Mouse (Mus musculus) forebrain, embryonic 11.5 days (tissue): ENCODE results near the gene Tle2. TPM values are rescaled to one million over a fixed set of nuclear protein-coding genes. Genes with fewer than 3 reads are reported as not detected.

Experiments
- ATAC-seq: fragments of 200-750 bp; cut with Nextera tagmentation; replicated peaks from 2 replicates; pipeline ENCODE4 v1.8.0; 2017; ENCODE audit warnings: moderate TSS enrichment; ENCODE audit not compliant: low FRiP score
- DNase-seq: peaks from one replicate; pipeline ENCODE4 v3.0.0-alpha.2; 2017; ENCODE audit warnings: low spot score
- H3K27ac ChIP-seq: fragments of 300-500 bp; sonication (generic); 2 replicates; pipeline ENCODE4 v1.5.1; 2014; ENCODE audit warnings: low read depth, low read length
- H3K27me3 ChIP-seq: fragments of 300-500 bp; sonication (generic); 2 replicates; pipeline ENCODE4 v1.6.1; 2014; ENCODE audit warnings: mild to moderate bottlenecking, low read length, mixed read lengths; ENCODE audit not compliant: control insufficient read depth, insufficient read depth
- H3K36me3 ChIP-seq: fragments of 300-500 bp; sonication (generic); 2 replicates; pipeline ENCODE4 v1.6.1; 2014; ENCODE audit warnings: mild to moderate bottlenecking, low read length, moderate library complexity, mixed read lengths; ENCODE audit not compliant: control insufficient read depth, insufficient read depth
- H3K4me1 ChIP-seq: fragments of 300-500 bp; sonication (generic); replicated peaks from 2 replicates; pipeline ENCODE4 v1.6.1; 2014; ENCODE audit warnings: low read length, mixed read lengths; ENCODE audit not compliant: control insufficient read depth, insufficient read depth
- H3K4me2 ChIP-seq: fragments of 300-500 bp; sonication (generic); 2 replicates; pipeline ENCODE4 v1.6.1; 2014; ENCODE audit warnings: low read depth, mild to moderate bottlenecking, low read length, moderate library complexity, mixed read lengths; ENCODE audit not compliant: severe bottlenecking
- H3K4me3 ChIP-seq: fragments of 300-500 bp; sonication (generic); 2 replicates; pipeline ENCODE4 v1.5.1; 2014; ENCODE audit warnings: low read depth, low read length
- H3K9ac ChIP-seq: fragments of 300-500 bp; sonication (generic); 2 replicates; pipeline ENCODE4 v1.6.1; 2014; ENCODE audit warnings: low read length
- H3K9me3 ChIP-seq: fragments of 300-500 bp; sonication (generic); 2 replicates; pipeline ENCODE4 v1.6.1; 2016; ENCODE audit warnings: low read length, mixed read lengths; ENCODE audit not compliant: control insufficient read depth
- WGBS: fragments of 180-500 bp; shearing (Covaris S2); extraction: QIAGEN DNeasy Blood & Tissue Kit; methylation state at CpG from one replicate; pipeline ENCODE4 v1.1.7; 2014; 5-methylcytosine and 5-hydroxymethylcytosine counted together
- polyA plus RNA-seq: library from polyadenylated mRNA; unstranded; fragments of >200 nt; fragmentation: Nextera tagmentation; extraction: Ambion mirVana; gene quantifications from 2 replicates; pipeline ENCODE4 v1.2.1, GENCODE M21; 2014

Gene Tle2
- polyA plus RNA-seq, 1 experiment from 2014 or later = 8.1 TPM

- no peak overlapping the region for H3K4me3 ChIP-seq
- no peaks in the 10 kb centered on the region for H3K36me3 ChIP-seq
- no peak overlapping the region for H3K4me2 ChIP-seq
- 9% methylated on average over 7 of the region's 7 CpGs for WGBS
- ATAC-seq (no peak), DNase-seq (peak; percentile 87)
- H3K9me3 ChIP-seq = no peaks in the 10 kb centered on the region
- H3K27me3 ChIP-seq = no peaks in the 10 kb centered on the region; the same call in 1 of the 2 replicates
- no peaks in the 10 kb centered on the region for H3K4me1 ChIP-seq
- no peak overlapping the region for H3K9ac ChIP-seq
- H3K27ac ChIP-seq = no peak overlapping the region
These were observed 24.1 kb upstream of the Tle2 start for GRCm38 (mm10) chr10:81550257-81550656.

- no peaks in the 10 kb centered on the region; the same call in 1 of the 2 replicates for H3K27me3 ChIP-seq
- no peak overlapping the region for H3K9ac ChIP-seq
- DNase-seq (peak; percentile 81), ATAC-seq (peak; percentile 74)
- no peaks in the 10 kb centered on the region for H3K36me3 ChIP-seq
- H3K4me1 ChIP-seq = no peaks in the 10 kb centered on the region
- H3K4me2 ChIP-seq = no peak overlapping the region
- no peak overlapping the region for H3K4me3 ChIP-seq
- H3K27ac ChIP-seq = no peak overlapping the region
- WGBS = 9% methylated on average over 12 of the region's 12 CpGs
- H3K9me3 ChIP-seq = no peaks in the 10 kb centered on the region
These were observed 22.7 kb upstream of the Tle2 start for GRCm38 (mm10) chr10:81551597-81552102.

DNA sequence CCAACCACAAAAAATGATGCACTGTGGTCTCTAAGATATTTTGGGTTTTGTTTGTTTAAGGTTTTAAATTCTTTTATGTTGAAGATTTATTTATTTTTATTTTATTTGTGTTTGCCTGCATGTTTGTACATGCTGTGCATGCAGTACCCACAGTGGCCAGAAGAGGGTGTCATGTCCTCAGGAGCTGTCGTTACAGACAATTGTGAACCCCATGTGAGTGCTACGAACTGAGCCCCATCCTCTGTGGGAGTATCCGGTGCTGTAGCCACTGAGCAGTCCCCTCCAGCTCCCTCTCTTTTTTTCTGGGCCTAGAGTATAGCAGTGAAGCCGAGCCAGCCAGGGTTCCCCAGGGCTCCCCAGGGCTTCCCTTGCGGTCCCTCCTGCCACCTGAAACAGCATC is 21.1 kb upstream of the Tle2 start:
- no peaks in the 10 kb centered on the region for H3K9me3 ChIP-seq
- H3K36me3 ChIP-seq = no peaks in the 10 kb centered on the region
- H3K4me3 ChIP-seq = no peak overlapping the region
- WGBS = 82% methylated on average over 5 of the region's 5 CpGs
- H3K4me1 ChIP-seq = no peaks in the 10 kb centered on the region
- no peak overlapping the region for H3K9ac ChIP-seq
- no peak overlapping the region for H3K27ac ChIP-seq
- no peak for ATAC-seq
- no peaks in the 10 kb centered on the region; the same call in 1 of the 2 replicates for H3K27me3 ChIP-seq
- no peak overlapping the region for H3K4me2 ChIP-seq
- DNase-seq = no peak

DNA sequence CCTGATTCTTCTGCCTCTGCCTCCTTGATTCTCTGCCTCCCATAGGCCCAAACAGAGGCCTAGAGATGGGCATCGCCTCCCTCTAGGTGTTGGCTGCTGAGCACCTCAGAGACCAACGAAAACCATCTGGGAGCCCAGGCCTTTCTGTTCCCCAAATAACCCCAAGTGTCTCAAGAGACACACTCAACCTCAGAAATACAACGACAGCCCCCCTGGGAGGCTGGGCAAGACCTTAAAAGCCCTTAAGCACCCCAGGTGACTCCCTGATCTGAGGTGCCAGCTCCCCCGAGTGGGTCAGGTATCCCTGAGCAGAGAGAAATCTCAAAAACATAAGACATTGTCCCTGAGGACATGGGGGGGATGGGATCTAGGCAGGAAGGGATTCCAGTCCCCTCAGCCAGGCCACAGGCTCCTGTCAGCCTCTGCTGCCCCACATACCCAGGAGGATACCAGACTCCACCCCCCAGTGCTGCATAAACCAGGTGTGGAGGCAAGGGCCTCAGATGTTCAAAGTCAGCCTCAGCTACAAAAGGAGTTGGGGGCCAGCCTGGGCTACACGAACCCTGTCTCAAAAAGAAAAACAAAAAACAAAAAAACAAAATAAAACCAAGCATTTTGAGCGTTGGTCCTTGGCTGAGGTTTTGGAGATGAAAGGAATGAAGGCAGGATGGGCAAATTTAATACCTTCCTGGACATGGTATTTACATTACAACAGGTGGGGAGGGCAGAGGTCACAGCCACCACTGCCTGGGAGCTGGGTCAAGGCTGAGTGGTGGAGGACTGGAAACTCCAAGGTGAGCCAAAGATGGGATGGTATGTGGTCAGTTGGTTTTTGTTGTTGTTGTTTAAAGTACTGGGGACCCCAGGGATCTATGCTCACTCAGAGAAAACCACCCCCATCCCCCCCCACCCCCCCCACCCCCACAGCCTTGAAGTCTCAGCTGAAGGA is 20.3 kb upstream of the Tle2 start:
- WGBS = 85% methylated on average over 6 of the region's 6 CpGs
- no peaks in the 10 kb centered on the region for H3K4me1 ChIP-seq
- H3K36me3 ChIP-seq = no peaks in the 10 kb centered on the region
- ATAC-seq (no peak), DNase-seq (no peak)
- no peaks in the 10 kb centered on the region for H3K9me3 ChIP-seq
- H3K27ac ChIP-seq = no peak overlapping the region
- no peaks in the 10 kb centered on the region; the same call in 1 of the 2 replicates for H3K27me3 ChIP-seq
- H3K9ac ChIP-seq = no peak overlapping the region
- H3K4me3 ChIP-seq = no peak overlapping the region
- no peak overlapping the region for H3K4me2 ChIP-seq

- Histone ChIP-seq H3K27ac (no peak overlapping the region), H3K4me2 (no peak overlapping the region), H3K9me3 (no peaks in the 10 kb centered on the region), H3K27me3 (no peaks in the 10 kb centered on the region), H3K4me3 (no peak overlapping the region), H3K36me3 (no peaks in the 10 kb centered on the region), H3K4me1 (peaks cover 6% of the 10 kb centered on the region), H3K9ac (no peak overlapping the region)
- ATAC-seq (no peak), DNase-seq (no peak)
- 78% methylated on average over 3 of the region's 3 CpGs for WGBS
These were observed 18.1 kb upstream of the Tle2 start for GRCm38 (mm10) chr10:81556282-81556681.

GRCm38 (mm10) chr10:81557491-81557890 is 16.9 kb upstream of the Tle2 start:
- Histone ChIP-seq H3K27ac (no peak overlapping the region), H3K4me1 (peaks cover 10% of the 10 kb centered on the region), H3K9me3 (no peaks in the 10 kb centered on the region), H3K4me3 (no peak overlapping the region), H3K4me2 (no peak overlapping the region), H3K27me3 (no peaks in the 10 kb centered on the region), H3K9ac (no peak overlapping the region), H3K36me3 (no peaks in the 10 kb centered on the region)
- DNase-seq (no peak), ATAC-seq (no peak)
- WGBS = 56% methylated on average over 1 of the region's 1 CpGs

GRCm38 (mm10) chr10:81559163-81559626 is 15.2 kb upstream of the Tle2 start, which contains the start of gene Aes:
TSS of gene Aes (plus strand) at chr10:81559488.
- ATAC-seq = peak; percentile 64
- Histone ChIP-seq H3K36me3 (no peaks in the 10 kb centered on the region), H3K4me3 (peak within 1 kb of the TSS; percentile 73), H3K27me3 (0 out of 2 replicates have a peak, but pooled peaks cover 2% of the 10 kb centered on the region), H3K9me3 (no peaks in the 10 kb centered on the region), H3K4me1 (peaks cover 17% of the 10 kb centered on the region), H3K4me2 (peak within 1 kb of the TSS; percentile 90), H3K27ac (peak within 1 kb of the TSS; percentile 80), H3K9ac (peak within 1 kb of the TSS; percentile 96)
- DNase-seq = peak; percentile 79
- WGBS = under 1% methylated on average over 22 of the region's 53 CpGs

DNA sequence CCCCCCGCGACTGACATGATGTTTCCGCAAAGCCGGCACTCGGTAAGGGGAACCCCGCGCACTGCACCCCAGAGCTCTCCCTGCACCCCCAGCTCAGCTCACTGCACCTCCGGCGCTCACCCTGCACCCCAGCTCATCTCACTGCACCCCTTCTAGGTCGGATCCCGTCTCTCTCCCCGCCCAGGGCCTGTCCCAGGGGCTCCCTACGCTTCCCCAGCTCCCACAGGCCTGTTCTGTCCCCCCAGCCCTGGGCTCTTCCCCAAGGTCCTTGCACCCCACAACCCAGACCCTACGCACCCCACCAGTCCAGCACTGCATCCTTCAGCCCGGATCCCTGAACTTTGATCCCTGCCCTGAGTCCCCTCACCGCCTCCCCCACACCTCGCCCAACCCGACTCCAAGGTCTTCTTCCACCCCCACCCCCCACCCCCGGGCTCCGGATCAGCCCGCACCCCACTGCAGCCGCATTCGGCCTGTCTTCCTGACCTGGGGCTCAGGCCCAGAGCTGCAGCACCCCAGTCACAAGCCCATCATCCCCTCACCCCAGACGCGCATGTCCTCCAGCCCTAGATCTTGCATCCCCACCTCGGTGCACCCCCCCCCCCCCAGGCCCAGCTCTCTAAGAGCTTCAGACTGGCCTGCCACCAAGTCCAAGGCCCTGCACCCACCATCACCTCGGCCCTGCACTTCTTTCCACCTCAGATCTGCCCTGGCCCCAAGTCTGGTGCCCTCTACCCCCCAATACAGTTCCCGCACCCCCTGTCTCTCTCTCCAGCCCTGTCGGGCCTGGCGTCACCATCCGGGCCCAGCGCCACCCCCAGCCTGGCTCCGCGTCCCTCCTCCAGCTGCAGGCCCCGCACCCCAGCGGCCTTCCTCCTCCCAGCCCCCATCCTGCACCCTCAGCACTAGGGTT is 14.5 kb upstream of the Tle2 start:
- Histone ChIP-seq H3K36me3 (no peaks in the 10 kb centered on the region; the same call in 1 of the 2 replicates), H3K4me2 (peak overlapping the region; percentile 90), H3K27ac (peak overlapping the region; percentile 80), H3K4me3 (peak overlapping the region; percentile 73), H3K4me1 (peaks cover 22% of the 10 kb centered on the region), H3K9ac (peak overlapping the region; percentile 96), H3K9me3 (no peaks in the 10 kb centered on the region), H3K27me3 (peaks cover 5% of the 10 kb centered on the region)
- DNase-seq (peak; percentile 68), ATAC-seq (peak; percentile 32)
- 1% methylated on average over 28 of the region's 36 CpGs for WGBS
